Mouse (Mus musculus): ENCODE data around the gene Gata5. TPM values are rescaled to one million over a fixed set of nuclear protein-coding genes. Genes with fewer than 3 reads are reported as not detected.
A peak's percentile ranks its signal among the peaks of the same experiment; 100 is the strongest.

The Gata5 gene
- polyA plus RNA-seq (2016; fragmentation: Nextera tagmentation; extraction: Ambion mirVana): 0.08 TPM in 1 of 2 replicates, not detected in the other

- H3K4me3 ChIP-seq: peak within 1 kb of the TSS; percentile 30
- no peaks in the 10 kb centered on the region for H3K9me3 ChIP-seq
- H3K4me2 ChIP-seq (replicated peaks): peak within 1 kb of the TSS; percentile 64
- H3K27me3 ChIP-seq (replicated peaks): peaks cover 76% of the 10 kb centered on the region
- H3K4me1 ChIP-seq: peaks cover 15% of the 10 kb centered on the region
- WGBS: under 1% methylated on average over 33 of the region's 33 CpGs
- peak; percentile 56; the same call in 1 of the 2 replicates for ATAC-seq (ENCODE audit: low FRiP score, low read depth)
- no peak within 1 kb of the TSS for H3K27ac ChIP-seq
- H3K36me3 ChIP-seq: no peaks in the 10 kb centered on the region
- peak within 1 kb of the TSS; percentile 49 for H3K9ac ChIP-seq
These were observed at the start of gene Gata5 for GRCm38 (mm10) chr2:180334551-180334986. Gene Gata5 (minus strand): TSS chr2:180334699.

DNA sequence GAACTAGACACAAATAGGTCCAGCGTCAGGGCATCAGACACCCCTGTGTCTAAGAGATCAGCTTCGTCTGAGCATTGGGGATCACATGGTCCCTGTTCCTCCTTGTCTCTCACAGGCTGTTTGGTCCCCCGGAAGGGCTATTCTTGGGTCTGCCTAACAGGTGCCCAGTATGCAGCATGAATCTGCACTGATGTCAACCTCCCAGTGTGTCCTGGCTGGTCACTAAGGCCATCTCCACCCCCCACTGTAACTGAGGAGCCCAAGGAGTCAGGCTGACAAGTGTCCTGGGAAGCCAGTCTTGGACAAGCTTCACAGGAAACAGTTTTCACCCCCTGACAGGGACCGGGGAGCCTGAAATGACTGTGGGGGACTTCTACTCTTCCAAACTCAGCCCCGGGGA is 42.2 kb upstream of the Gata5 start:
- no peak for ATAC-seq (ENCODE audit: low FRiP score, low read depth)
- Histone ChIP-seq H3K4me2 (replicated peaks) (no peak overlapping the region), H3K4me3 (no peak overlapping the region), H3K27me3 (replicated peaks) (no peaks in the 10 kb centered on the region), H3K27ac (no peak overlapping the region), H3K4me1 (no peaks in the 10 kb centered on the region), H3K9me3 (no peaks in the 10 kb centered on the region), H3K9ac (no peak overlapping the region), H3K36me3 (no peaks in the 10 kb centered on the region)
- WGBS: 87% methylated on average over 5 of the region's 5 CpGs

DNA sequence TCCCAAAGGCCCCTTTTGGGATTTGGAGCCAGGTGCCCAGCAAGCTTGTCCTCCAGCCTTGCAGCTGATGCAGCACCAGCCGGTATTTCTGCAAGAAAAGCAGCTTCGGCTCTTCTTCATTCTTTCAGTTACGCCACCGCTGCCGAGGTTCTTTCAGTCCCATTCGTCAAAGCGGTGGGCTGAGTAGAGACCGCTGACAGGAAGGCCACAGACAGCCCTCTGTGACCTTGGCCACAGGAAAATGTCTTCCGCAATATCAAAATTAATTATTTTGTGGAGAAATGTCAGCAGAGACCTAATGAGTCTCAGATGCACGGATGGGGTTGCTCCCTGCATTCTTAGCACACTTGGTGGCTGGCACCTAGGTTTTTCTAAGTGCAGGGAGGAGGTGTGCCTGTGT is 38.8 kb upstream of the Gata5 start:
- no peaks in the 10 kb centered on the region for H3K27me3 ChIP-seq (replicated peaks)
- H3K4me3 ChIP-seq: no peak overlapping the region
- WGBS: 76% methylated on average over 10 of the region's 10 CpGs
- no peaks in the 10 kb centered on the region for H3K9me3 ChIP-seq
- H3K4me1 ChIP-seq: no peaks in the 10 kb centered on the region
- H3K4me2 ChIP-seq (replicated peaks): no peak overlapping the region
- no peak overlapping the region for H3K27ac ChIP-seq
- H3K9ac ChIP-seq: no peak overlapping the region
- no peak for ATAC-seq (ENCODE audit: low FRiP score, low read depth)
- H3K36me3 ChIP-seq: no peaks in the 10 kb centered on the region

GRCm38 (mm10) chr2:180368359-180368758 is 33.9 kb upstream of the Gata5 start:
- Histone ChIP-seq H3K4me2 (replicated peaks) (no peak overlapping the region), H3K27me3 (replicated peaks) (no peaks in the 10 kb centered on the region), H3K9ac (no peak overlapping the region), H3K4me3 (no peak overlapping the region), H3K9me3 (no peaks in the 10 kb centered on the region), H3K36me3 (no peaks in the 10 kb centered on the region), H3K4me1 (no peaks in the 10 kb centered on the region), H3K27ac (no peak overlapping the region)
- 80% methylated on average over 5 of the region's 5 CpGs for WGBS
- ATAC-seq (ENCODE audit: low FRiP score, low read depth): no peak

DNA sequence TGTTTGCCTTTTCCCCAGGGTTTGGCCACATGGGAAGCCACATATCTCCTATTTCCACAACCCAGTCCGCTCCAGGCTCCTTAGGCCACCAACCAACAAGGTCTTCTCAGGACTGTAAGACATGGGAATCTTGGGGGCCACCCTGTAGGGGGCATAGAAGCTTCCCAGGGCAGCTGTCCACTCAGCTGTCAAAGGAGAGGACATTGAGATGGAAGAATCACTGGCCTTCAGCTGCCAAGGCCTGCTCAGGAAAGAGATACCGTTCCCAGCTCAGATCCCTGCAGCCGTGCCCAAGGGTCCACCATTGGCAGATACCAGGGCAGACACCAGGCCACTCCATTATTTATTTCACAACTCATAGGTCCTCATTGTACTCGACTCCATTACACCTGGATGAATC is 32.9 kb upstream of the Gata5 start:
- H3K4me2 ChIP-seq (replicated peaks): no peak overlapping the region
- H3K9ac ChIP-seq: no peak overlapping the region
- H3K27ac ChIP-seq: no peak overlapping the region
- no peaks in the 10 kb centered on the region for H3K4me1 ChIP-seq
- no peak overlapping the region for H3K4me3 ChIP-seq
- no peaks in the 10 kb centered on the region for H3K36me3 ChIP-seq
- H3K9me3 ChIP-seq: no peaks in the 10 kb centered on the region
- WGBS: 86% methylated on average over 4 of the region's 4 CpGs
- no peak for ATAC-seq (ENCODE audit: low FRiP score, low read depth)
- H3K27me3 ChIP-seq (replicated peaks): no peaks in the 10 kb centered on the region

DNA sequence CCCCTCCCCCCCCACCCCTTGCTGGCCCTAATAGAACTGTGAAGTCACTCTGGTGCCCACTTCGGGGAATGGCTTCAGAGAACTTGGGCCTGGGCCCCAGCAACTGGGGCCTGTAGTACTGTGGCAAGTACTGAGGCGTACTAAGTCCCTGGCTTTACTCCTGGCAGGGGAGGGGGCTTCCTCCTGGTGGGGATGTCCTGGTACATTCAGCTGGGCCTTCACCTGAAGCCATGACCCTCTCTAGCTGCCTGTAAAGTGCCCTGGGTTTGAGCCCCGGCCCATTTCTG is 28.9 kb upstream of the Gata5 start:
- Histone ChIP-seq H3K9me3 (no peaks in the 10 kb centered on the region), H3K4me1 (no peaks in the 10 kb centered on the region), H3K4me2 (replicated peaks) (no peak overlapping the region), H3K36me3 (no peaks in the 10 kb centered on the region), H3K27ac (no peak overlapping the region), H3K9ac (no peak overlapping the region), H3K4me3 (no peak overlapping the region), H3K27me3 (replicated peaks) (no peaks in the 10 kb centered on the region)
- ATAC-seq (ENCODE audit: low FRiP score, low read depth): no peak
- 88% methylated on average over 3 of the region's 3 CpGs for WGBS

DNA sequence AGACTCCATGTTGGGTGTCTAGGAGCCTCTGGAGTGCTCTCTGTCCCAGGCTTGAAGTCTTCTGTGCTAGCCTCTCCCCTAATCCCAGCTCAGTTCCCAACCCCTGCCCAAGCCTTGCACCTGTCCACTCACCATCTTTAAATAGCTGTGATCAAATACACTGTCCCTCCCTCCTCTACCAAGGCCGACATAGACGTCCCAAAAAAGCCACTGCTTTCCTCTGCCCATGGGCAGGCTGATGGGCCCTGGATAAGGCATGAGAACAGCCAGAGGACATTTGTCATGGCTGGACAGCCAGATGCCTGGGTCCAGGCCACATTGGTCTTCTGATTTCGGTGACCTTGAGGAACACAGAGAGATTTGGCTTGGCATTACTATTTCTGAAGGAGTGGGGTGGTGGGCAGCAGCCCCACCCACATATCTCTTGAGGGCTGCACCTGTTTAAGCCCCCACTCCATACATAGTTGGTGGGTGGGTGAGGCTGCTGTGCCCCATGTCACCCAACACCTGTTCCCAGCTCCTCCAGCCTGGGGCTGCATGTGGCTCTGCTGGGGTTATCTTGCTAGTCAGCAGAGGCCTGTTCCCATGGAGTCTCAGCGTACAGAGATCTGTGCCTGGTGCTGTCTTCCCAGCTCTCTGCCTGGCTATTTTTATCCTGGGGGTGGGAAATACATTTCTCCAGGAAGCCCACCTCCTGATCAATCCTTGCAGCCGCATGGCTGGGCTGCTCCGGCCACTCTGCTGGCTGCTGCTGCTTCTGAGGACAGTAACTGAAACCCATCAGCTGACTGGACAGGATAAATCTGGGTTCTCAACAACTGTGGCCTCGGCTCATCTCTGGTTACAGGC is 28.3 kb upstream of the Gata5 start:
- 76% methylated on average over 7 of the region's 7 CpGs for WGBS
- no peak for ATAC-seq (ENCODE audit: low FRiP score, low read depth)
- Histone ChIP-seq H3K27ac (no peak overlapping the region), H3K27me3 (replicated peaks) (no peaks in the 10 kb centered on the region), H3K4me3 (no peak overlapping the region), H3K9me3 (no peaks in the 10 kb centered on the region), H3K9ac (no peak overlapping the region), H3K36me3 (no peaks in the 10 kb centered on the region), H3K4me2 (replicated peaks) (no peak overlapping the region), H3K4me1 (no peaks in the 10 kb centered on the region)

DNA sequence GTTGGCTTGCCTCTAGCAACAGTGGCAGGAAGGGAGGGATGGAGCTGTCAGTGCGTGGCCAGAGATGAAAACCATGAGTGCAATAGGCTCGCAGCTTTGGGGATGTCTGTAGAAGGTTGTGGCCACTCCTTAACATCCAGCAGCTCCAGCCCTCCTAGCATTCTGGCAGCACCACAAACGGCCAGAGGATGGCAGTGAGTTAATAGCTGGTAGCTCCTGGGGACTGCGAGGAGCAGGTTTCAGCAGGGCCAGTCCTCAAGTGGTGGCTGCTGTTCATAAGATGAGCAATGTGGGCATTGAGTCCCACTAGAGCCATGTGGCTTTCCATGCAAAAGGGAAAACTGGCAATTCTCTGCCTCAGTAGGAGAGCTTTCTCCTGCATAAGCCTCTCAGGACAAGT is 24.6 kb upstream of the Gata5 start:
- H3K27ac ChIP-seq: no peak overlapping the region
- H3K4me3 ChIP-seq: no peak overlapping the region
- no peak for ATAC-seq (ENCODE audit: low FRiP score, low read depth)
- no peak overlapping the region for H3K4me2 ChIP-seq (replicated peaks)
- no peaks in the 10 kb centered on the region for H3K9me3 ChIP-seq
- no peaks in the 10 kb centered on the region for H3K27me3 ChIP-seq (replicated peaks)
- no peaks in the 10 kb centered on the region for H3K36me3 ChIP-seq
- H3K9ac ChIP-seq: no peak overlapping the region
- 13% methylated on average over 4 of the region's 4 CpGs for WGBS
- H3K4me1 ChIP-seq: no peaks in the 10 kb centered on the region

- peak; percentile 53; the same call in 1 of the 2 replicates for ATAC-seq (ENCODE audit: low FRiP score, low read depth)
- Histone ChIP-seq H3K9me3 (no peaks in the 10 kb centered on the region), H3K9ac (no peak overlapping the region), H3K27ac (no peak overlapping the region), H3K4me2 (replicated peaks) (peak overlapping the region; percentile 26; the same call in 1 of the 2 replicates), H3K4me3 (no peak overlapping the region), H3K36me3 (no peaks in the 10 kb centered on the region), H3K4me1 (no peaks in the 10 kb centered on the region), H3K27me3 (replicated peaks) (no peaks in the 10 kb centered on the region)
- WGBS: 43% methylated on average over 20 of the region's 20 CpGs
These were observed 18.8 kb upstream of the Gata5 start for GRCm38 (mm10) chr2:180353338-180353737.

DNA sequence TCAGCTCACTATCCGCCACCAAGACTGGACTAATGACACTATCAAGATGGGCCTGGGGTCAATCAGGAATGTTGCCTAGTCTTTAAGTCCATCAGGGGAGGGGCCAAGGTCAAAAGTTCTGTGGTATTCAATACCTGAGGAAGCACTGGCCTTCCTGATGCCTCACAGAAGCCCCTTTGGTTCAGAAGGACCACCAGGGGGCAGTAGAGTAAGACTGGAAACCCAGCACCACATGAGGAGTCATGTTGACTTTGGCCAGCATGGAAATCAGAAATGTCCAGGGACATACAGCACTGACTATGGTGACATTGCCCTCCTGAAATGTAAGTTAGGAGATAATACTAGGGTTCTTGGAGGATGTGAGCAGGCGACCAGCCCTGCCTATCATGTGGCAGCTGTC is 16.2 kb upstream of the Gata5 start:
- 50% methylated on average over 2 of the region's 2 CpGs for WGBS
- H3K4me2 ChIP-seq (replicated peaks): no peak overlapping the region

GRCm38 (mm10) chr2:180346820-180347497 is 12.5 kb upstream of the Gata5 start:
- no peaks in the 10 kb centered on the region for H3K36me3 ChIP-seq
- H3K27ac ChIP-seq: no peak overlapping the region
- no peaks in the 10 kb centered on the region for H3K4me1 ChIP-seq
- ATAC-seq (ENCODE audit: low FRiP score, low read depth): peak; percentile 83
- no peak overlapping the region for H3K9ac ChIP-seq
- H3K9me3 ChIP-seq: no peaks in the 10 kb centered on the region
- no peak overlapping the region for H3K4me3 ChIP-seq
- no peaks in the 10 kb centered on the region; the same call in 1 of the 2 replicates for H3K27me3 ChIP-seq (replicated peaks)
- WGBS: 29% methylated on average over 9 of the region's 9 CpGs
- H3K4me2 ChIP-seq (replicated peaks): no peak overlapping the region

More for the DNA sequence above, 16.2 kb upstream of the Gata5 start:
- no peak for ATAC-seq (ENCODE audit: low FRiP score, low read depth)
- Histone ChIP-seq H3K27ac (no peak overlapping the region), H3K36me3 (no peaks in the 10 kb centered on the region), H3K4me1 (no peaks in the 10 kb centered on the region), H3K9ac (no peak overlapping the region), H3K9me3 (no peaks in the 10 kb centered on the region), H3K4me3 (no peak overlapping the region), H3K27me3 (replicated peaks) (no peaks in the 10 kb centered on the region)

GRCm38 (mm10) chr2:180343092-180343491 is 8.6 kb upstream of the Gata5 start:
- Histone ChIP-seq H3K4me2 (replicated peaks) (no peak overlapping the region), H3K4me3 (no peak overlapping the region), H3K27ac (no peak overlapping the region), H3K9me3 (no peaks in the 10 kb centered on the region), H3K27me3 (replicated peaks) (peaks cover 8% of the 10 kb centered on the region), H3K4me1 (no peaks in the 10 kb centered on the region), H3K36me3 (no peaks in the 10 kb centered on the region), H3K9ac (no peak overlapping the region)
- no peak for ATAC-seq (ENCODE audit: low FRiP score, low read depth)
- 81% methylated on average over 13 of the region's 13 CpGs for WGBS

Measured in neural tube, embryonic 12.5 days (tissue).